Mouse (Mus musculus): ENCODE results near the gene Plpp3.
A peak's percentile ranks its signal among the peaks of the same experiment; 100 is the strongest.

Gene Plpp3

GRCm38 (mm10) chr4:105221256-105221840, 64.2 kb downstream of the Plpp3 start:
- DNase-seq: no peak

- no peak for DNase-seq
Measured at GRCm38 (mm10) chr4:105223101-105223924, 66.2 kb downstream of the Plpp3 start.

- no peak for DNase-seq
Measured at GRCm38 (mm10) chr4:105223925-105224300, 66.8 kb downstream of the Plpp3 start.

GRCm38 (mm10) chr4:105225512-105225911, 68.4 kb downstream of the Plpp3 start:
- DNase-seq: peak; percentile 79

GRCm38 (mm10) chr4:105226351-105226750, 69.2 kb downstream of the Plpp3 start:
- peak; percentile 14 for DNase-seq

GRCm38 (mm10) chr4:105230127-105230526, 73.0 kb downstream of the Plpp3 start:
- no peak for DNase-seq

- DNase-seq: no peak
Measured at GRCm38 (mm10) chr4:105240233-105240632, 83.1 kb downstream of the Plpp3 start.

GRCm38 (mm10) chr4:105244931-105245330, 87.8 kb downstream of the Plpp3 start:
- no peak for DNase-seq

- peak; percentile 39 for DNase-seq
Measured at GRCm38 (mm10) chr4:105245479-105245944, 88.4 kb downstream of the Plpp3 start.

GRCm38 (mm10) chr4:105246331-105246730, 89.2 kb downstream of the Plpp3 start:
- DNase-seq: no peak

- DNase-seq: no peak
Measured at GRCm38 (mm10) chr4:105248161-105248560, 91.0 kb downstream of the Plpp3 start.

- no peak for DNase-seq
Measured at GRCm38 (mm10) chr4:105249283-105249682, 92.1 kb downstream of the Plpp3 start.

- DNase-seq: no peak
Measured at GRCm38 (mm10) chr4:105250946-105251345, 93.8 kb downstream of the Plpp3 start.

GRCm38 (mm10) chr4:105252044-105252443, 94.9 kb downstream of the Plpp3 start:
- no peak for DNase-seq

- DNase-seq: no peak
Measured at GRCm38 (mm10) chr4:105252571-105253200, 95.5 kb downstream of the Plpp3 start.

- no peak for DNase-seq
Measured at GRCm38 (mm10) chr4:105253453-105254341, 96.5 kb downstream of the Plpp3 start.

GRCm38 (mm10) chr4:105254365-105254764, 97.2 kb downstream of the Plpp3 start:
- no peak for DNase-seq

GRCm38 (mm10) chr4:105255185-105255584, 98.0 kb downstream of the Plpp3 start:
- no peak for DNase-seq

GRCm38 (mm10) chr4:105257667-105258560, 100.8 kb downstream of the Plpp3 start:
- DNase-seq: no peak

- DNase-seq: no peak
Measured at GRCm38 (mm10) chr4:105260385-105260784, 103.2 kb downstream of the Plpp3 start.

GRCm38 (mm10) chr4:105260893-105261769, 104.0 kb downstream of the Plpp3 start:
- no peak for DNase-seq

All from right cerebral cortex, adult 18-20 months (tissue).